Mouse (Mus musculus) brain, embryonic 14.5 days (tissue): ENCODE results near the gene Tmem107.

ENCODE experiments used
- CTCF ChIP-seq: fragments of 200-500 bp; IDR thresholded peaks from 2 replicates; pipeline ENCODE4 v1.5.1; 2012; ENCODE audit warnings: inconsistent platforms, mild to moderate bottlenecking, moderate library complexity, borderline replicate concordance; ENCODE audit not compliant: insufficient read depth, insufficient read length; ENCODE audit errors: extremely low read depth
- POLR2A ChIP-seq: fragments of 200-500 bp; IDR thresholded peaks from 2 replicates; pipeline ENCODE4 v1.6.1; 2012; ENCODE audit warnings: mild to moderate bottlenecking, inconsistent platforms, borderline replicate concordance; ENCODE audit not compliant: poor library complexity, insufficient read depth, insufficient read length, severe bottlenecking; ENCODE audit errors: extremely low read depth

DNA sequence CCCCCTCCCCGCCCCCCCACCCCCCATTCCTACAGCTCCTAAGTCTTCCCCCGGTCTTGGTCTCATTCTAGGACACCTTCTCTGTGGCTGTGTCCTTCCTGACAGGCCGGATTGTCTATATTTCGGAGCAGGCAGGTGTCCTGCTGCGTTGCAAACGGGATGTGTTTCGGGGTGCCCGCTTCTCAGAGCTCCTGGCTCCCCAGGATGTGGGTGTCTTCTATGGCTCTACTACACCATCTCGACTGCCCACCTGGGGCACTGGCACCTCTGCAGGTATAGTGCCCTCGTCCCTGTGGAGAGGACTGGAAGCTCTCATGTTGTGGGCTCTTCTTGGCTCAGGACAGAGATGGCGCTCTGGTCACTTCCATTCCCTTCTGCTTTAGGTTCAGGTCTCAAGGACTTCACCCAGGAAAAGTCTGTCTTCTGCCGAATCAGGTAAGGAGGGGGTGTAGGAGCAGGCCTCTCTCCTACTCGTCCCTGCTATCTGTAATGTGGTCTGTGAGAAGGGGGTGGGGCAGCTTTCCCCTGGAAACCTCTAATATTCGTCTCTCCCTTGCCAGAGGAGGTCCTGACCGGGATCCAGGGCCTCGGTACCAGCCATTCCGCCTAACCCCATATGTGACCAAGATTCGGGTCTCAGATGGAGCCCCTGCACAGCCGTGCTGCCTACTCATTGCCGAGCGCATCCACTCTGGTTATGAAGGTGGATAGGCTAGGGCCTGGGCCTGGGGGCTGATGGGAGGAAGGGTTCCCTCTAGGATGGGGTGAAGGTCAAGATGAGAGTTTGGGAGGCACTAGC lies 31.2 kb downstream of the Tmem107 start:
- TF ChIP-seq POLR2A (no peak), CTCF (no peak)
